Mouse (Mus musculus) midbrain, embryonic 12.5 days (tissue): ENCODE measurements around the gene Ddx24. TPM values are rescaled to one million over a fixed set of nuclear protein-coding genes. Genes with fewer than 3 reads are reported as not detected.
"Not testable (repeated sequence)": the region's sequence is repeated elsewhere in the genome, so short reads cannot be mapped to it uniquely, and the experiment has no call there.

Source experiments
- ATAC-seq: fragments of 200-750 bp; cut with Nextera tagmentation; 2 replicates; pipeline ENCODE4 v1.8.0; 2017; ENCODE audit warnings: low read depth, moderate TSS enrichment, moderate library complexity; ENCODE audit not compliant: low FRiP score
- H3K27ac ChIP-seq: fragments of 300-500 bp; sonication (generic); replicated peaks from 2 replicates; pipeline ENCODE4 v1.5.1; 2016; ENCODE audit warnings: mild to moderate bottlenecking
- H3K27me3 ChIP-seq: fragments of 300-500 bp; sonication (generic); 2 replicates; pipeline ENCODE4 v1.6.1; 2016; ENCODE audit warnings: mild to moderate bottlenecking
- H3K36me3 ChIP-seq: fragments of 300-500 bp; sonication (generic); 2 replicates; pipeline ENCODE4 v1.6.1; 2016
- H3K4me1 ChIP-seq: fragments of 300-500 bp; sonication (generic); 2 replicates; pipeline ENCODE4 v1.6.1; 2016
- H3K4me2 ChIP-seq: fragments of 300-500 bp; sonication (generic); replicated peaks from 2 replicates; pipeline ENCODE4 v1.6.1; 2016; ENCODE audit warnings: mild to moderate bottlenecking, moderate library complexity
- H3K4me3 ChIP-seq: fragments of 300-500 bp; sonication (generic); 2 replicates; pipeline ENCODE4 v1.5.1; 2016; ENCODE audit warnings: mild to moderate bottlenecking
- H3K9ac ChIP-seq: fragments of 300-500 bp; sonication (generic); replicated peaks from 2 replicates; pipeline ENCODE4 v1.6.1; 2016; ENCODE audit warnings: mild to moderate bottlenecking, moderate library complexity
- H3K9me3 ChIP-seq: fragments of 300-500 bp; sonication (generic); 2 replicates; pipeline ENCODE4 v1.6.1; 2016; ENCODE audit warnings: mild to moderate bottlenecking
- WGBS: fragments of 180-500 bp; shearing (Covaris S2); methylation state at CpG from one replicate; pipeline ENCODE4 v1.1.7; 2016; 5-methylcytosine and 5-hydroxymethylcytosine counted together
- polyA plus RNA-seq: library from polyadenylated mRNA; unstranded; fragments of >200 nt; fragmentation: Nextera tagmentation; extraction: Ambion mirVana; gene quantifications from 2 replicates; pipeline ENCODE4 v1.2.1, GENCODE M21; 2016

Gene Ddx24
- 119 and 124 TPM in 2 replicates for polyA plus RNA-seq

- H3K4me3 ChIP-seq: peak within 1 kb of the TSS; percentile 95
- H3K36me3 ChIP-seq: peaks cover 22% of the 10 kb centered on the region
- 1% methylated on average over 33 of the region's 33 CpGs for WGBS
- H3K27me3 ChIP-seq: no peaks in the 10 kb centered on the region
- peak within 1 kb of the TSS; percentile 93 for H3K4me2 ChIP-seq
- H3K27ac ChIP-seq: no peak within 1 kb of the TSS
- ATAC-seq: peak; percentile 100
- H3K9ac ChIP-seq: peak within 1 kb of the TSS; percentile 89
- H3K4me1 ChIP-seq: peaks cover 33% of the 10 kb centered on the region
- H3K9me3 ChIP-seq: no peaks in the 10 kb centered on the region
Measured at GRCm38 (mm10) chr12:103425729-103426470, at the start of gene Ddx24. Gene Ddx24, minus strand, starts transcription at chr12:103425830.

- no peak overlapping the region for H3K9ac ChIP-seq
- ATAC-seq: no peak
- H3K36me3 ChIP-seq: no peaks in the 10 kb centered on the region
- no peaks in the 10 kb centered on the region for H3K9me3 ChIP-seq
- 48% methylated on average over 2 of the region's 2 CpGs for WGBS
- H3K4me3 ChIP-seq: no peak overlapping the region
- no peaks in the 10 kb centered on the region for H3K4me1 ChIP-seq
- no peaks in the 10 kb centered on the region for H3K27me3 ChIP-seq
- no peak overlapping the region for H3K4me2 ChIP-seq
- no peak overlapping the region for H3K27ac ChIP-seq
Measured at GRCm38 (mm10) chr12:103474481-103474880, 48.9 kb upstream of the Ddx24 start.

DNA sequence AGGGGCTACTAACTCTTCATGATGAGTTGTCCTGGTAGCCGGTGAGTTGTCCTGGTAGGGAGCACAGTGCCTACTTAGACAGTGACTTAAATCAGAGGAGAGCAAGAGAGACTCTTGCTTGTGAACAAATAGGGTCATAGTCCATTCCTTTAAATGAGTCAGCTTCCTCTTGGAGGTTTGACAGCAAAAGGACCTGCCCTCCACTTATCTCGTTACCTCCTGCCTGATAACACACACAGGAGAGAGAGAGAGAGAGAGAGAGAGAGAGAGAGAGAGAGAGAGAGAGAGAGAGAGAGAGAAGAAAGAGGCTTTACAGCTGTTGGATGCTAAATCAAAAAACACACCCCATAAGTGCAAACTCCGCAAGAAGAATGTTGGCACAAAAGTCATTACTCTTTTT, 31.5 kb upstream of the Ddx24 start, which contains the start of gene Ifi27l2b:
Gene Ifi27l2b, minus strand, starts transcription at position 84 of the 400 bp plus-strand sequence.
- Histone ChIP-seq H3K36me3 (no peaks in the 10 kb centered on the region), H3K9ac (no peak within 1 kb of the TSS), H3K27me3 (no peaks in the 10 kb centered on the region; the same call in 1 of the 2 replicates), H3K4me3 (no peak within 1 kb of the TSS), H3K4me2 (no peak within 1 kb of the TSS), H3K9me3 (no peaks in the 10 kb centered on the region), H3K4me1 (no peaks in the 10 kb centered on the region), H3K27ac (no peak within 1 kb of the TSS)
- ATAC-seq: no peak
- 81% methylated on average over 3 of the region's 3 CpGs for WGBS

DNA sequence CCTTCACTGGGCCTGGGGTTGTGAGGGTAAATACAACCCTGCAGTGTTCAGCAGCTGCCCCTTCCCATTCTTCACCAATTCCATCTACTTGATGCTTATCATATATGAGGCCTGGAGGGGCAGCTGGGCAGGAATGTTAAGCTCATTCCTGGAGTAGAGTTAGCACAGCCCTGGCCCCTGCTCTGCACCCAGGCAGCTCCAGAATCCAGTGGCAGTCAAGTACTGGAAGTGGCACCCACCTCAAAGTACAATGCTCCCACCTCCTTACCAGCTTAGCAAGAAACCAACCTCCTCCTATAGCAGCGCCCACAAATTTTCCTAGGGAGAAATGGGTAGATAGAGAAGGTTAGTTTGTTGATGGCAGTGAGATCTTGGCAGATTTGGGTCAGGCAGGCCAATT, 31.1 kb upstream of the Ddx24 start:
- H3K36me3 ChIP-seq, H3K27me3 ChIP-seq, ATAC-seq, H3K9me3 ChIP-seq, H3K27ac ChIP-seq, H3K4me3 ChIP-seq, H3K4me1 ChIP-seq, H3K9ac ChIP-seq, H3K4me2 ChIP-seq: not testable (repeated sequence)
- WGBS: no CpG with 5 or more reads among the region's 1 CpGs

- H3K4me3 ChIP-seq: no peak overlapping the region
- no peaks in the 10 kb centered on the region for H3K9me3 ChIP-seq
- H3K27me3 ChIP-seq: no peaks in the 10 kb centered on the region; the same call in 1 of the 2 replicates
- H3K4me2 ChIP-seq: no peak overlapping the region
- H3K9ac ChIP-seq: no peak overlapping the region
- no peaks in the 10 kb centered on the region for H3K4me1 ChIP-seq
- no peak overlapping the region for H3K27ac ChIP-seq
- no peaks in the 10 kb centered on the region for H3K36me3 ChIP-seq
- no peak for ATAC-seq
Measured at GRCm38 (mm10) chr12:103453361-103453760, 27.7 kb upstream of the Ddx24 start.

DNA sequence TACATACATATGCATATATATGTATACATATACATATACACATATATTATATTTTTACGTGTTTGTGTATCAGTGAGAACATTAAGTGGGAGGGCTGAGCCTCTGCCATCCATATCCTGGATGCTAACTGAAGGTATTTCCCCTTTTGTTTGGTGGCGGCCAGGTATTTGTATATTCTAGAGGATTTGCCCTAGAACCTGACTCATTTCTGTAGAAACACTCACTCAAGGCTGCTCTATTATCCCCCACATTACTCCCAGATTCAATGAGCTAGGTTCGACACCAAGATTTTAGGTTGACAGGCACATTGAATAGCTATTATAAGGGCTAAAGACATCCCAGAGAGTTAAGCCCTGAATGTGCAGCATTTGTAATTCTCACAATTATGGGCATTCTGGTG, 19.4 kb upstream of the Ddx24 start:
- 83% methylated on average over 3 of the region's 3 CpGs for WGBS
- no peaks in the 10 kb centered on the region for H3K27me3 ChIP-seq

GRCm38 (mm10) chr12:103444261-103444660, 18.6 kb upstream of the Ddx24 start:
- not testable (repeated sequence) for H3K4me3 ChIP-seq, ATAC-seq, H3K9me3 ChIP-seq, H3K27me3 ChIP-seq, H3K36me3 ChIP-seq, H3K27ac ChIP-seq, H3K4me1 ChIP-seq, H3K4me2 ChIP-seq, H3K9ac ChIP-seq
- WGBS: 57% methylated on average over 4 of the region's 7 CpGs

More for the DNA sequence above, 19.4 kb upstream of the Ddx24 start:
- H3K27ac ChIP-seq: no peak overlapping the region
- ATAC-seq: no peak
- no peaks in the 10 kb centered on the region for H3K9me3 ChIP-seq
- H3K9ac ChIP-seq: no peak overlapping the region
- no peak overlapping the region for H3K4me3 ChIP-seq
- no peak overlapping the region for H3K4me2 ChIP-seq
- no peaks in the 10 kb centered on the region for H3K4me1 ChIP-seq
- H3K36me3 ChIP-seq: no peaks in the 10 kb centered on the region

DNA sequence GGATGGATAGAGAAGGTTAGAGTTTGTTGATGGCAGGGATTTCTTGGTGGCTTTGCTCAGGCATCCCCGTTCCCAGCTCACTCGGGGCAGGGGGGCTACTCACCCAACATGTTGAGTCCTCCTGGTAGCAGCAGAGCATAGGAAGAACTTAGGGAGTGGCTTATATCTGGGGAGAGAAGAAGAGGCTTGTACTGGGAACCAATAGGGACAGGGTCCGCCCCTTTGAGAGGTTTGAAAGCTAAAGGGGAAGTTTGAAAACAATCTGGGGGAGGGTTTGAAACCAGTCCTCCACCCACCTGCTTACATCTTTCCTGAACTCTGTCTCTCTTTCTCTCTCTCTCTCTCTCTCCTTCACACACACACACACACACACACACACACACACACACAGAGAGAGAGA, 17.9 kb upstream of the Ddx24 start, which contains the start of gene Ifi27l2a:
Gene Ifi27l2a, minus strand, starts transcription at position 157 of the 400 bp plus-strand sequence.
- H3K27ac ChIP-seq: no peak within 1 kb of the TSS
- H3K4me1 ChIP-seq: no peaks in the 10 kb centered on the region
- no peaks in the 10 kb centered on the region for H3K36me3 ChIP-seq
- no peaks in the 10 kb centered on the region for H3K27me3 ChIP-seq
- no peak within 1 kb of the TSS for H3K4me3 ChIP-seq
- no peak within 1 kb of the TSS for H3K4me2 ChIP-seq
- H3K9me3 ChIP-seq: no peaks in the 10 kb centered on the region
- no peak within 1 kb of the TSS for H3K9ac ChIP-seq
- ATAC-seq: no peak
- 49% methylated on average over 3 of the region's 3 CpGs for WGBS

GRCm38 (mm10) chr12:103437601-103438000, 12.0 kb upstream of the Ddx24 start:
- no peak overlapping the region for H3K4me2 ChIP-seq
- H3K9ac ChIP-seq: no peak overlapping the region
- no peaks in the 10 kb centered on the region for H3K27me3 ChIP-seq
- H3K9me3 ChIP-seq: no peaks in the 10 kb centered on the region
- no peak overlapping the region for H3K27ac ChIP-seq
- 89% methylated on average over 1 of the region's 1 CpGs for WGBS
- no peaks in the 10 kb centered on the region for H3K4me1 ChIP-seq
- no peak for ATAC-seq
- H3K36me3 ChIP-seq: no peaks in the 10 kb centered on the region
- H3K4me3 ChIP-seq: no peak overlapping the region

GRCm38 (mm10) chr12:103434861-103435260, 9.2 kb upstream of the Ddx24 start:
- H3K4me2 ChIP-seq: no peak overlapping the region
- H3K27me3 ChIP-seq: no peaks in the 10 kb centered on the region
- ATAC-seq: no peak
- H3K27ac ChIP-seq: no peak overlapping the region
- H3K4me3 ChIP-seq: no peak overlapping the region
- no peaks in the 10 kb centered on the region for H3K4me1 ChIP-seq
- H3K9ac ChIP-seq: no peak overlapping the region
- H3K36me3 ChIP-seq: no peaks in the 10 kb centered on the region
- H3K9me3 ChIP-seq: no peaks in the 10 kb centered on the region

- Histone ChIP-seq H3K4me1 (no peaks in the 10 kb centered on the region), H3K4me2 (no peak within 1 kb of the TSS), H3K27ac (no peak within 1 kb of the TSS), H3K9ac (no peak within 1 kb of the TSS), H3K27me3 (no peaks in the 10 kb centered on the region), H3K36me3 (no peaks in the 10 kb centered on the region), H3K9me3 (no peaks in the 10 kb centered on the region), H3K4me3 (no peak within 1 kb of the TSS)
- ATAC-seq: no peak
- 72% methylated on average over 8 of the region's 8 CpGs for WGBS
Measured at GRCm38 (mm10) chr12:103433986-103434731, 8.5 kb upstream of the Ddx24 start, which contains the start of gene Ifi27. Gene Ifi27, plus strand, starts transcription at chr12:103434211.

GRCm38 (mm10) chr12:103433430-103433829, 7.8 kb upstream of the Ddx24 start:
- no peaks in the 10 kb centered on the region for H3K4me1 ChIP-seq
- no peak overlapping the region for H3K4me3 ChIP-seq
- H3K4me2 ChIP-seq: no peak overlapping the region
- WGBS: 87% methylated on average over 2 of the region's 2 CpGs
- no peak for ATAC-seq
- H3K9me3 ChIP-seq: no peaks in the 10 kb centered on the region
- H3K27me3 ChIP-seq: no peaks in the 10 kb centered on the region
- no peaks in the 10 kb centered on the region for H3K36me3 ChIP-seq
- H3K9ac ChIP-seq: no peak overlapping the region
- no peak overlapping the region for H3K27ac ChIP-seq
